Mouse (Mus musculus): ENCODE data around the gene Mtf2.
"Not testable (repeated sequence)": the region's sequence is repeated elsewhere in the genome, so short reads cannot be mapped to it uniquely, and the experiment has no call there.

The Mtf2 gene

DNA sequence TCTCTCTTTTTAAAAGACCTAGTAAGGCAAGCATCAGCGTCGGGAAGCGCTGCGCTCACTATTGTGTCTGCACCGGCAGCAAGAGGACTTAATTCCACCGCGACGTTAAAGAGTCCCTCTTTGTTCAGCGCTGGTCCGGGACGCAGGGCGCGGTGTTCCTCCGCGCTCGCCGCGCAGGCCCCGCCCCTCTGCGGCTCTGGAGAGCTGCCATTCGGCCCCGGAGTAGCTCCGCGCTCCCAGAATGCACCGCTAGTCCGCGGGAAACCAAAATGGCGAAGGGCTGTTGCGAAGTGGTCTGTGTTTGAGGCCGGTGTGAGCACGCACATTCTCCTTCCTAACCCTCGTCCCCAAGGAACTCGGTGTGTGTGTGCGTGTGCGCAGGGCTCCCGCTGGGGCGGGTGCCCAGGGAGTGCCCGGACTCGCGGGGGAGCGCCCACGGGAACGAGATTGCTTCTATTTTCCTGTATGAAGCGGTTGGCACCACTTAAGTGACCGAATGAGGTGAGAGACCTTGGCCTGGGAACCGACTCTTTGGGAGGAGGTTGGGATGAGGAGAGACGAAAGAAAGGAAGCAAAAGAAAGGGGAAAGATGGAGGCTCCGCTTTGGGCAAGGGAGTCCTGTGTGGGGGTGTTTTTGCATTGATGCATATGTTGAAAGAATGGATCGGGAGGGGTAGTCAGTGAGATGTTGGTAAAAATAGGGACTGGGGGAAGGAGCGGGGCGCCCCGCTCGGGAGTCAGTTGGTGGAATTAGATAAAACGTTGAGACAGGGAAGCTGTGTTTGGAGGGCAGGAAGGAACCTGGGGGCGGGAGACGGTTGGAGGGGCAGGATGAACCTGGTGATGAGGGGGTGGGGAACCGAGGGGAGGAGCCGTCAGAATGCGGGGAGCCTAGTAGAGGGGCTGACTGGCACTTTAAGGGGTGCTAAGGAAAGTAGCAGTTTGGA, at the start of gene Mtf2:
TSS of gene Mtf2 (plus strand) at position 210 of the 947 bp plus-strand sequence.
- DNase-seq (ENCODE audit: extremely low read depth, low read depth, low spot score): peak; percentile 79

DNA sequence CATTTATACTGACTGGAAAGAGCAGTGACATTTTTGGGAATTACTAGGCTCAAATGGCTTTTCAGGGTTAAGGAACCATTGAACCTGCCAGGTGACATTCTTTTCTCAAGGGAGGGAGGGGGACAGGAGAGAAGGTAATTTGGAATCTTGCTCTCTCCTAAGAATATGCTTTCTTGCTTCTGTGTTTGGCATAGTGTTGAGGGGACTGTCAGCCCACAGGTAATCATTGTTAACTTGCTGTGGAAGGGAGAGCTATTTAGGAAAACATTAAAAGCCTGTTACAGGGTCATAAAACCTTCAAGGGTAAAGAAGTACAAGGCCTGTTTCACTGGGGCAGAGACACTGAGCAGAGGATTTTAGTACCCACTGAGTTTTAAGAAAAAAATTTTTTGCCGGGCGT, 48.2 kb upstream of the Mtf2 start:
- DNase-seq (ENCODE audit: extremely low read depth, low read depth, low spot score): no peak

DNA sequence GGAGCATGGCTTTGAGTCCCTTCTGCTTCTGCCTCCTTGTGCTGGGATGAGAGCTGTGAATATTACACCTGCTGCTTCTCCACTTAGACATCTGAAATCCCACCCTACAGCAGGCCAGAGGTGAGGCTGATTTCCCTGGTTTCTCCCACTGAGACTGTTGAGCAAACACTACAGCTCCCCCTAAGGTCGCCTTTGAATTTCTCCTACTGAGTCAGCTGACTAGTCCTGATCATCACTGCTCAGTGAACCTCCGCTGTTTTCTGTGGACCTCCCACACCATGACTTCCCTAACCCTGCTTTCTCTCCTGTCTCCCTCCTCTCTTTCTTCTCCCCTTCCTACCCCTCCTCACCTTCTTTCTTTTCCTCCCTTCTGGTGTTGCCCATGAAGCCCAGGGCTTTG, 46.1 kb upstream of the Mtf2 start:
- no peak for DNase-seq (ENCODE audit: extremely low read depth, low read depth, low spot score)

DNA sequence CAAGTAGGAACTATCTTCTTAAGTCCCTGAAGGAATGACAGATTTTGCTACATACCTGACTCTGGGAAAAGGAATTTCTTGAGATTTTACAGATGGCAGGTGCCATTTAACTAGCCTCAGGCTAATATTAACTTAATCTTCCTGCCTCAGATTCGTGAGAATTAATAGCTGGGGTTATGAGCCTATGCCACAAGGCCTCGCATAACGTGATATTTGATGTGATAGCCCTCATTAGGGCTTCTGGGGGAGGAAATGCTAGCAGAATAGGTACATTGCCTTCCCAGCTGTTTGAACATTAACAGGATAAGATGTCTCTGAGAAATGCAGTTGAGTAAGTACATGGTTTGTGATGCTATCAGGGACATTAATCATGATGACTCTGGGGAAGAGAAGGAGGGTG, 44.1 kb upstream of the Mtf2 start:
- peak; percentile 52 for DNase-seq (ENCODE audit: extremely low read depth, low read depth, low spot score)

DNA sequence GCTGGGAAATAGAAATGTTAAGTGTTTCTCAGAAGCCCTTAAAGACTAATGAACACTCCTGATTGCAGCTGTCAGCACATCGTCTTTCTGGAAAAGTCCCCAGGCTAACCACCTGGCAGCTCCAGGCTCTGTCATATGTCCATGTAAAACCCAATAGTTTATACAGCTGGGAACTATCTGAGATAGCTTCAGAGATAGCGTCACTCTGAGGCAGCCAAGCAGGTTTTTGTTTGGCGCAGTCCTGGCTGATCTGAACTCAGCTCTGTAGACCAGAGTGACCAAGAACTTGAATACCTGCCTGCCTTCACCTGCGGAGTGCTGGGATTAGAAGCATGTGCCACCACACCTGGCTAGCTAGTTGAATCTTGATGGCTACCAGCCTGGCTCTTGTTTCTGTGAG, 37.2 kb upstream of the Mtf2 start:
- DNase-seq (ENCODE audit: extremely low read depth, low read depth, low spot score): peak; percentile 71

DNA sequence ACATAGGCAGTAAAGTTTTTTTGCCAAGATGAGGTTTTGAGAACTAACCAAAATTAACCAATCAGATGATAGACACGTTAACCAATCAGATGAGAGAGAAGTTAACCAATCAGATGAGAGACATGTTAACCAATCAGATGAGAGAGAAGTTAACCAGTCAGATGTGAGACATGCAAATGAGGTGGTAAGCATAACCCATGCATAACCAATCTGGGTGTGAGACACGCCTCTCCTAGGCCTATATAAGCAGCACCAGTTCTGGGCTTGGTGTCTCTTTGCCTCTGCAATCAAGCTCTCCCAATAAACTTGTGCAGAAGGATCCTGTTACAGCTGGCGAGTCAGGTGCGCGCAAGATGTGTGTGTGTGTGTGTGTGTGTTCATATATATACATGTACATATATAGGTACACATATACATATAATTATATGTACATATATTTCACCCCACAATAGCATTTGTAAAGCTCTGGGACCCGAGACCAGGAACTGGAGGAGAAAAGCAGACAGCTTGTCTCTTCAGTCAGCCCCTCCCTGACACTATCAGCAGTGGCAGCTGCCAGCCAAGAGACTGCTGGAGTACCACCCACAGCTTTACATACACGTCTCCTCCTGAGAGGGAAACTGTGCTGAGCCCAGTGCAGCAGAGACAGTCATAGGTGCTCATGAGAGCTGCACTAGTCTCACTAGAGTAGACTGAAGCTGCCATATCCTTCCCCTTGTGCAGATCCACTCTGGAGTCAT, 36.5 kb upstream of the Mtf2 start:
- DNase-seq (ENCODE audit: extremely low read depth, low read depth, low spot score): not testable (repeated sequence)

DNA sequence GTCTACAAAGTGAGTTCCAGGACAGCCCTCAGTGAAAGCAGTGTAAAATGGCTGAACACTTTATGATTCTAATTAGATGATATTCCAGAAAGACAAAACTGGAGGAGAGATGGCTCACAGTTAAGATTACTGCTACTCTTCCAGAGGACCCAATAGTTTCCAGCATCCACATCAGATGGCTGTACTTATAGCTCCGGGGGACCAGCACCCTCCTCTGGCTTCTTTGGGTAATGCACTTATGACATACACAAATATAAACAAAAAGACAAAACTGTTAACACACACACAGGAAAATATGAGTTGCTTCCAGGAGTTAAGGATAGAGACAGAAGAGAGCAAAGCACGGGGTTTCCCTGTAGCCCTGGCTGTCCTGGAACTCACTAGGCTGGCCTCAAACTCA, 35.5 kb upstream of the Mtf2 start:
- no peak for DNase-seq (ENCODE audit: extremely low read depth, low read depth, low spot score)

DNA sequence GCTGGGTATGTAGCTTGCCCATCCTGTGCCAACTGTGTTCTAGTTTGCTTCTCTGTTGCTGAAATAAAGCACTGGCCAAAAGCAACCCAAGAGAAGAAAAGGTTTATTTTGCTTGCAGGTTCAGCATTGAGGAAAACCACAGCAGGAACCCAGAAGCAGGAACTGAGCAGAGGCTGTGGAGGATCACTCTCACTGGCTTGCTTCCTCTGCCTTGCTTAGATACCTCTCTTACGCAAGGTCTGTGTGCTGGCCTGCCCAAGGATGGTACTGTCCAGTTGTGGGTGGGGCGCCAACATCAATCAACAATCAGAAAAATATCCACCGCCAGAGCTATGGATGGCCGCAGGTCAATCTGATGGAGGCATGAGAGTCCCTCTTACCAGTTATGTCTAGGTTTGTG, 34.2 kb upstream of the Mtf2 start:
- DNase-seq (ENCODE audit: extremely low read depth, low read depth, low spot score): no peak

DNA sequence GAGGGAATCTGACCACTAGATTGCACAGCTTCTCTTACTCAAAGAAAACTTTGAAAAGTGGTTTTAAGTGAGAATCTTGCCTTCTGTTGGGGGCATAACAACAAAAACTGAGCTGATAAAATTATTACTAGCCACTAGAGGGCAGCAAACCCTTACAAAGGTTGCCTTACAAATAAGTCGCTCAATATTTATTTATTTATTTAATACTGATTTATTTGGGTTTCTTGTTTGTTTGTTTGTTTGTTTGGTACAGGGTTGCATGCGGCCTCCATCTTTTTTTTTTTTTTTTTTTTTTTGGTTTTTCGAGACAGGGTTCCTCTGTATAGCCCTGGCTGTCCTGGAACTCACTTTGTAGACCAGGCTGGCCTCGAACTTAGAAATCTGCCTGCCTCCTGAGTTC, 31.3 kb upstream of the Mtf2 start:
- DNase-seq (ENCODE audit: extremely low read depth, low read depth, low spot score): no peak

DNA sequence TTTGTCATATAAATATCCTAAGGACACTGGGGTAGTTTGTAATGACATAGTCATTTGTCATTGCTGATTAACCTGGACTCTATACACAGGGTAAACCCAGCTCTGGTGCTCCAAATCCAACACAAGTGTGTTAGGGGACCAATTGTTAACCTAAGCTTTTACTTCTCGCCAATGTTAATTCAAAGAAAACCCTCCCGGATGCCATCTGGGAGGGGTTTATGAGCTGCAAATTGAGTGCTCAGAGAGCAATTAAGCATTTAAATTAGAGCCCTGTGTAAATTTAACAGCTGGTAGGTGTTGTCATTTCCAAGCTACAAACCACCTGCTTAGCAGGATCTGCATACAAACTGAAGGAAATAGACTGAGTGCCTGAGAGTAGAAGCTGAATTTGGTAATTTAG, 30.0 kb upstream of the Mtf2 start:
- DNase-seq (ENCODE audit: extremely low read depth, low read depth, low spot score): no peak

DNA sequence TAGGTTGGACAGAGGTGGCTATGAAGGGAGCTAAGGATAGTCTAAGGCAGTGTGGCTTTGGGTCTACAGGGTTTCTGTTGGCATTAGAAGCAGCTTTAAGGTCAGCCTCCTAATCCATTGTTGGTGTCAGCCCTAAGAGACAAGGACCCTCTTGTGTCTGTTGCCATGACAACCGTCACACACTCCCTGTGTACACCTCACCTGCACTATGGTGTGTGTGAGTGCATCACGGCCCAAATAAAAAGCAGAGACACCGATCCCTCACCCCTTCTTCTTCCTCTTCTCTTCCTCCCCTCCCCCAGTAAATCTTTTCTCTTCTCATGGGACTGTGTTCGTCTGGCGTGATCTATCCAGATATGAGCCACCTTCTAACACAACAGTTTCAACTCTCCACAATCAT, 23.4 kb upstream of the Mtf2 start:
- no peak for DNase-seq (ENCODE audit: extremely low read depth, low read depth, low spot score)

DNA sequence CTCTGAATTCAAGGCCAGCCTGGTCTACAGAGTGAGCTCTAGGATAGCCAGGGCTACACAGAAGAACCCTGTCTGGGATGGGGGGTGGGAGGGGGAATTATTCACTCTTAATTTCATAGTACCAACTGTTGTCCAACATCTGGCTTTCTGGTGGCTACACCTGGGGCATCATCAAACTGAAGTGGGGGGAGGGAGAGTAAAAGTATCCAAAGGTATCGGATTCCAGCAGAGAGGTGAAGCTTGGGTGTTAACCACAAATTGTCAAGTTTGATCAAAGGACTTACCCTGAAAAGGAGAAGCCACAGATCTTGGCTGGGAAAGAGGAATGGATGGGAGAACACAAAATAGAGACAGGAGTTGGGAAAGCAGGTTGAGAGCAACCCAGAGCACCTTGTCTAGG, 21.6 kb upstream of the Mtf2 start:
- no peak for DNase-seq (ENCODE audit: extremely low read depth, low read depth, low spot score)

DNA sequence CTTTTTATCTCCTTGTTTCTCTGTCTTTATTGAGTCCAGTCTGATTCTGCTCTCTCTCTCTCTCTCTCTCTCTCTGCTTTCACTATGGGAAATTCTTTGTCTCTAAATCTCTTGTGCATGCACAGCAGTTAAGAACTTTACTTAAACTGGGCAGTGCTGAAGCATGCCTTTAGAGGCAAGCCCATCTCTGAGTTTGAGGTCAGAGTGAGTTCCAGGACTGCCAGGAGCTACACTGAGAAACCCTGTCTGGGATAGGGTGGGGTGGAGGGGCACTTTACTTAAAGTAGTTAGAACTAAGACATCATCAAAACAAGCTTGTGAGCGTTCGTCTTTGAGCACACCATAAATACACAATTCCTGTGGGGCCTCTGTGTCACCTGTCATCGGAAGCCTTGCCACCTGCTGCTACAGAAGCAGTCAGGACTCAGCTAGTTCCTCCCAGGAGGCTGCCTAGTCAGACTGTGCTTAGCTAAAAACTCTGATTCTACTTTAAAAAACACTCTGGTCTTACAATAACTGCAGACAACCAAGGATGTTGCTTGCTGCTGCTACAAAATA, 15.7 kb upstream of the Mtf2 start:
- DNase-seq (ENCODE audit: extremely low read depth, low read depth, low spot score): no peak

DNA sequence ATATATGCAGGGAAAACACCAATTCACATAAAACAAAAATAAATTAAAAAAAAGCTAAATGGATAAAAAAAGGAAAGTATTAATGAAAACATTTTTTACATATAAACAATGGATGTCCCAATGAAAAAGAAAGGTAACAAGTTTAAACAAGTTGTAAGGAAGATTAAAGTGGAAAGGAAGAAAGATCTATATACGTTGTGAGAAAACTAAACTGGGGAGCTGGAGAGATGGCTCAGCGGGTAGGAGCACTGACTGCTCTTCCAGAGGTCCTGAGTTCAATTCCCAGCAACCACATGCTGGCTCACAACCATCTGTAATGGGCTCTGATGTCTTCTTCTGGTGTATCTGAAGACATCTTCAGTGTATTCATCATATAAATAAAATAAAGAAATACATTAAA, 14.4 kb upstream of the Mtf2 start:
- no peak for DNase-seq (ENCODE audit: extremely low read depth, low read depth, low spot score)

DNA sequence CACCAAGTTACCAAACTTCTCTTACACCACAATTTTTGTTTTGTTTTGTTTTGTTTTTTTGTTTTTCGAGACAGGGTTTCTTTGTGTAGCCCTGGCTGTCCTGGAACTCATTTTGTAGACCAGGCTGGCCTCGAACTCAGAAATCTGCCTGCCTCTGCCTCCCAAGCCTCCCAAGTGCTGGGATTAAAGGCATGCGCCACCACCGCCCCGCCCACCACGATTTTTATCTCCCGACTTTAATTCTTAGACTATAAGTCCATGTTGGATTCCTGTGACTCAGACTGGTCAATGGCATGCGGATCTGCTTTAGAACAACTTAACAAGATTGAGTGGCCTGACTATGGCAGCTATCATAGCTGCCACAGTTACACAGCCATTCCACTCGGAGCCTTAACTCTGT, 13.7 kb upstream of the Mtf2 start:
- DNase-seq (ENCODE audit: extremely low read depth, low read depth, low spot score): not testable (repeated sequence)

DNA sequence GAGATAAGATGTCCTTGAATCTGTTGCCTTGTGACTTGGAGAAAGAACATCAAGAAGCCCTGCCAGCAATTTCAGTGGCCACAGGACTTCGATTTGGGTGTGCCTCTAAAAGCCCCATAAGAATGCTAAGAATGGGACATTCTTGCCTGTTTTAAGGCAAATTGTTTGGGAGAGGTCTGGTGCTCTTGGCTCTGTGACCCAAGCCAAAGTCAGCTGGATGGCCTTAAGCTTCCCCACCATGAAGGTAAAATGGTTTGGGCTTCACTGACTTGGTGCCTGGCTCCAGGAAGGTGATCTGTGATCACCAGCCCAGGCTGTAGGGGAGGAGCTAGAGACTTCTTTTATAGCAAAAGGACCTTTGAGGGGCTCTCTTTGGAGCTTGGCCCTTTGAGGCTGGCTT, 13.3 kb upstream of the Mtf2 start:
- no peak for DNase-seq (ENCODE audit: extremely low read depth, low read depth, low spot score)

DNA sequence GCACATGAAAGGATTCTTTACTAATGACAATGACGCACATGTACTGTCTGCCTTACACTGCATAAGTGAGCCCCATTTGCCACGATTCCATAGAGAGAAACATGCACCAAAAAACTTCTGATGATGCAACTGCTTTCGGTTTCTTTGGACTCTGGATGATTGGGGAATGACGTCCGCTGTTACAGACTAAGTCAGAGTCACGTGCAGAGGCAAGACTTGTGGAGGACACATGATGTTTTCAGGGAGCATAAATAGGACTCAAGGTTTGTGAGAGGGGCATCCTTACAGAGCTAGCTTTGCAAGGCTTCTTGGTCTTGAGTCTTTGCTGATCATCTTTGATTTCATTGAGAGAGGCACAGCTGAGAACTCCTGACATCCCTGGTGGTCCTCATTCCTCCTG, 11.9 kb upstream of the Mtf2 start:
- no peak for DNase-seq (ENCODE audit: extremely low read depth, low read depth, low spot score)

DNA sequence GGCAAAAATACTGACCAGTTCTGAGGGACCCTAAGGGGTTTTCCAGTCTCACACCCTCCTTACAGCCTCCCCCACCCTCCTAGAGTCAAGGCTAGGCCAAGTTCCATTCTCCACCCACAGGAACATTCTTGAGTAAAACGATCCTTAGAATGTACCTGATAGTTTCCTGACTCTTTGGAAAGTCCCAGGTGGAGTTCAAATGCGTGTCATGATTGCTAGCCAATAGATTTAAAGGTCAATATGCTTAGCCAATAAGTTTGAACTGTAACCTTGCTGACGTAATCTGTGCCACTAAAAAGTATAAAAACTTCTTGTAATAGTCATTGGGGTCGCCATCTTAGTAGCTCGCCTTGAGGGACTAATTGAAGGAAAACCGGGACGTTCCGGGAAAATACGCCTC, 5.1 kb upstream of the Mtf2 start:
- no peak for DNase-seq (ENCODE audit: extremely low read depth, low read depth, low spot score)

DNA sequence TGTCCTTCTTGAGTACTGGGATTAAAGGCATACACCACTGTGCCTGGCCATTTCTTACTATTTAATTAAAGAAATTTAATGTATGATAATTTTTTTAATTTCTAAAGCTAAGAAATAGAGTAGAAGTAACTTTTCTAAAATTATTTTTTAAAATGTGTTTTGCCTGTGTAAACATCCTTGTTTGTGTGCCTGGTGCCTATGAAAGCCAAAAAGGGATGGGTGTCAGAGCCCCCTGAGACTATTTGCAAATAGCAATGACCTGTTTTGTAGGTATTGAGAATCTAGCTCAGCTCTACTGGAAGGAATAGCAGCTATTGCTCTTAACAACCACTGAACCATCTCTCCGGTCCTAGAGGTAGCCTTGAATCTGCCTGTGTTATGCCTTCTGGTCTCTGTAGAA, 6.8 kb downstream of the Mtf2 start:
- DNase-seq (ENCODE audit: extremely low read depth, low read depth, low spot score): no peak

DNA sequence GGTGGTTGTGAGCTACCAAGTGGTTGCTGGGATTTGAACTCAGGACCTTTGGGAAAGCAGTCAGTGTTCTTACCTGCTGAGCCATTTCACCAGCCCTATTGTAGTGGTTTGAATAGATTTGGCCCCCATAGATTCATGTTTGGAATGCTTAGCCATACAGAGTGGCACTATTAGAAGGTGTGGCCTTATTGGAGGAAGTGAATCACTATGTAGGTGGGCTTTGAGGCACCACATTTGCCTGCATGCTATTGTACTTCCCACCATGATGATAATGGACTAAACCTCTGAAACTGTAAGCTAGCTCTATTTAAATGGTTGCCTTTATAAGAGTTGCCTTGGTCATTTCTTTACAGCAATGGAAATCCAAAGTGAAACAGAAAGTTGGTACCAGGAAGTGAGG, 10.8 kb downstream of the Mtf2 start:
- no peak for DNase-seq (ENCODE audit: extremely low read depth, low read depth, low spot score)

DNA sequence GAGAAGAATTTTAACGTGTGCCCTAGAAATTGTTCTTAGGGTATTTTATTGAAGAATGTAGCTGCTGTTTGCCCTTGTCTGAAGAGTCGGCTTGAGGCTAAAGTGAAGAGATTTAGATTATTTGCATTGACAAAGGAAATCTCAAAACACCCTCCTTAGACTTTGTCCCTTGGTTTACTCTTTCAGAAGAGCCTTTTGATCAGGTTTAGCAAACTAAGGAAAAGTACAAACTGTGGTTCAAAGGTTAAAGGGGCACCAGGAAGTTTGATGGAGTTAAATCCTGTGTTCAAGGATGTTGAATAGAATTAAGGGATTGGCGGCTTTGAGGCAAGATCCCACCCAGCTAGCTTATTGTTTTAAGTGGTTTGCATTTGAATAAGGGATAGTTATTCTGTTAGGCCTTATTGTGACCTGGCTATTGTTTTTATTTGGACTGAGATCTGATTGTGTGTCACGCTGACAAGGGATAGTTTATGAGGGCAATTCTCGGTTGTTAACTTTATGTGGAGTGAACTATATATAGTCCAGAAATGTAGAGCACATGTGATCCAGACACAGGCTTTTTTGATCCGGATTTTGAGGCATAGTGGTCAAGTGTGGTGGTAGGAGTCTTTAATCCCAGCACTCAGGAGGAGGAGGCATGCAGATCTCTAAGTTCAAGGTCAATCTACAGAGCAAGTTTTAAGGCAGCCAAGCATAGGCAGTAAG, 11.5 kb downstream of the Mtf2 start:
- DNase-seq (ENCODE audit: extremely low read depth, low read depth, low spot score): no peak

Measured in fat pad, adult 2 months (tissue).